Mouse (Mus musculus) heart, adult 9 months (tissue): ENCODE measurements at regions not wholly inside any gene's neighbourhood (a gene's known extent, or its start where the extent isn't known, plus 50 kb on each side); places are given as distances from the start of the nearest gene placed in this dataset.

Source experiments
- DNase-seq, 2 experiments: peaks; one replicate each; pipeline ENCODE4 v3.0.0; 2022; ENCODE audit warnings: low spot score in 2 of 2

- no peak for DNase-seq
These were observed 441.9 kb downstream of the Tox3 start for GRCm38 (mm10) chr8:89906200-89906599.

- no peak for DNase-seq
These were observed 442.6 kb downstream of the Tox3 start for GRCm38 (mm10) chr8:89905588-89905987.

DNA sequence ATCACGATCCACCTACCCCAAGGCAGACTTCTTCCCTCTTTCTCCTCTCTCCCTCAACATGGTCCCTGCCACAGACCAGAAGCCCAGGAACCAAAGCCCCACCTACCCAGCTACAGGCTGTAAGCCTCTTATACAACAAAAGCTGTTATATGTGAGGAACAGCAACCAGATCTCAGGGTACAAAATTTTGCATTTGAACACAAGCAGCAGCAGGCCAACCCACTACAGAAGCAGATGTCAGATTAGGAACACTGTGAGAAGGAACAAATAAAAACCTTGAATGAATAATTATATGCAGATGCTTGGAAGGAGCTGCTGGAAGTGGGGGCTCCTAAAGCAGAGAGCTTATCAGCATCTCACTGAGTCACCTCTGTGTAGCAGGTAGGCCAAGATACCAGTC, 444.8 kb downstream of the Tox3 start:
- DNase-seq, result no peak

DNA sequence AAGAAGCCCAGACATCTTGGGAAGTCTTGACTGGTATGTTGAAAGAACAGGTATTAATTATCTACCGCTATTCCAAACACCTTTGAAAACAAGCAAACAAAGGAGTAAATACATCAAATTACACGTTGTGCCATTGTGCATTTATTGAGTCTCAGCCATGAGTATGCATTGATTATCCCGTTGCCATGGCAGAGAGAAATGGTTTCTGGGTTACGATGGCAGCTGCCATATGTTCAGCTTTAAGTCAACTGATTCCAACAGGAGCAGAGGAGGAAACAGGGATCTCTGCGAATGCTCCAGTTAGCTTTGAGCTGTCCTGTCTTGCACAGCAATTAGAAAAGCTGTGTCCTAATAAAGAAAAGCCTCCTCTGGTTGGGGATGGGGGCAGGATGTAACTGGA, 475.4 kb downstream of the Tox3 start:
- DNase-seq, result no peak

DNA sequence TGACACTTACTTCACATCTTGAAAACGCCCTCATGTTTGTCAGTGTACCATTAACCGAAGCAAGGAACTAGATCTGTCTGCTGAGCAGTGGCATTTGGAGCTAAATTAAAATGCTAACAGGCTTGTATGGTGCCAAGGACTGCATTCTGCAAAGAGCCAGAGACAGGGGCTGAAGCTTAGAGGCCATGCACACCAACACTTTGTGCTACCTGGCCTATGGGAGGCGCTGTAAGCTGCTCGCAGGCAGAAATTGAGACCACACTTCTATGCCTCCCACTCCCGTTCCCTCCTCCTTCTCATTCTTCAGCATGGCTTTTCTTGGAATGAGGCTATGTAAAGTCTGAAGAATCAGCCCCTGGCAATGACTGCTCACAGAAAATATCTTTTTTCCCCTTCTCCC, 476.2 kb downstream of the Tox3 start:
- no peak for DNase-seq

GRCm38 (mm10) chr8:89859813-89860212, 488.3 kb downstream of the Tox3 start:
- DNase-seq, result no peak

- DNase-seq, result peak; percentile 3 to 21
These were observed 489.3 kb downstream of the Tox3 start for GRCm38 (mm10) chr8:89858706-89859385.

DNA sequence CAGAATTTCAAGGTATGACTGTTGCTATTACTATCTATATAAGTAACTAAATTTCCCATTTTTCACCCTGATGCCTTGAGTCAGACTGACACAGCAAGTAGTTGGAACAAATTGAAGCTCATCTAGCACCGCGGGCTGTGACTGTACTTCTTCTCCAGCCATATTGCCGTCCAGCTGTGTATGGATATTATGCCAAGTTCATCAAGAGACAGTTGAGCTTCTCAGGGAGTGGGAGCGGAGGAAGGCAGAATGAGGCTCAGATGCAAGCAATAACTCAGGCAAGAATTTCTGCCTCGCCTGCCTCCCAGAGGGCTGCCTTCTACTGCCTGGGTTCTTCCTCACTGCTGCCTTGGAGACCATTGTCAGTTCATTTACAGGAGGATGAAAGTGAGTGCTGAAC, 492.6 kb downstream of the Tox3 start:
- no peak for DNase-seq

DNA sequence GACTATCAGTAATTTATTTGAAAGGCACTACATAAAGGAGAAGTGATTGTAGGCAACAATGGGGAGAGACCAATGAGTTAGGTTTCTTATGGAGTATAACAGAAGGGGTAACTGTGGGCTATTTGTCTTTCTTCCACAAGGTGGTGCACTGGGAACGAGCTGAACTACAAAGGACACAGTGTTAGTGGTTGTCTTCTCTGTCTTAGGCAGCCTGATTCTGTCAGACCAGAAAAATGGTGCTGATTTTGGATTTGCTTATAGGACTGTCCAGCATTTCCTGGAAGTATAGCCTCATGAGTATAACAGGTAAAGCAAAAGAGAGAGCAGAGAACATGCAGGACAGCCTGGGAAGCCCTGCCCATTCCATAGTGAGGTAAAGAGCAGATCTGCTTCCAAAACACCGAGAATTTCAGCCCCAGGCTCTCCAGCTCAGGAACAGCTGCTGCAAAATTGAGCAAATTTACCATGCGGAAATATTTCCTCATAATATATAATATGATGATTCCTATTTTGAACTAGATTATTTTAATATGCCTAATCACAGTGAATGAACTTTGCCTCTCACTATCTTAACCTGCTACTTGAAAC, 497.8 kb downstream of the Tox3 start:
- peak; percentile 7 to 26 for DNase-seq

DNA sequence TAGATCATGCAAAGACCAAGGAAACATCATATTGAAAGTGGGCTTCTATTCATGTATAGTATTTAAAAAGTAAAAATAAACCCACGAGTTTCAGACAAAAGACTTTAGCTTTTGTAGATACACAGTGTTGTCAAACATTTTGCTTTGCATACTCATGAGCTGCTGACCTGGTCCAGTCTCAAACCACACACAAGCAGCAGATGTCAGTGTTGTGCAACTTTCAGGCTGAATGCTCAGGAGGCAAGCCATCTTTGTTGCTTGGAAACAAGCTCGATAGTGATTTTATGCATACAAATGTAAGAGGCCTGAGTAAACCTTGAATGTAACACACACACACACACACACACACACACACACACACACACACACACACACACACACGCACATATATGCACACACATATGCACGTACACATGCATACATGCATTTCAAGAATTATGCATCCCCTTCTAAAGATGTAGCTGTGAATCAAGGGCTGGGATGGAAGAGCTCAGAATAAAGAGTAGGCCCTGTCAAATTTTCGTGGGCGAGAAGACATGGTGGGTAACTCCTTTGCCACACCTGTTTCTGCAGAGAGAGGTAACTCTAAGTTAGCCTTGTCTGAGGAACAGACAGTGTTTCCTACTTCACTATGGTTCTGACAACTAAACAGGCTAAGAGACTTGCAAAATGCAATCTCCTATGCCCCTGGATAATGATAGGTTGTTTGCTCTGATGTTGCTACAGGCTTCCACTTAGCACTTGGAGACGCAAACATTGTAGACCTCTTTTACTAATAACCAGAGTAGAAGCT, 498.5 kb downstream of the Tox3 start:
- peak in 1 of 2 experiments; percentile 8 for DNase-seq

DNA sequence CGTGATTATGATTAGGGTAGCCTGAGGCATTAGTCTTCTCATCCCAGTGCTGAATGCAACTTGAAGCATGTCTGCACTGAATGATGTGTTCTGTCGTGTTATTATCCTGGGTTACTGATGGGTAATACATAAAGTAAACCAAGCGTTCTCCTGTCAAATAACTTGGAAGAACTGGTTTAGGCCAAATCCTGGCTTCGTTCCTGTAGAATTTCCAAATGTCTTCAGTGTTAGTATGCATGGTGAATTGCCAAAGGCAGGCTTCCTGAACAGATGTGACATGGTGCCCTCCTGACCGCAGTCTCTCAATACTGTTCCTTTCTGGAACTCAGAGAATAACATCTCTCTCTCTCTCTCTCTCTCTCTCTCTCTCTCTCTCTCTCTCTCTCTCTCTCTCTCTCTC, 509.6 kb downstream of the Tox3 start:
- DNase-seq, result no peak

DNA sequence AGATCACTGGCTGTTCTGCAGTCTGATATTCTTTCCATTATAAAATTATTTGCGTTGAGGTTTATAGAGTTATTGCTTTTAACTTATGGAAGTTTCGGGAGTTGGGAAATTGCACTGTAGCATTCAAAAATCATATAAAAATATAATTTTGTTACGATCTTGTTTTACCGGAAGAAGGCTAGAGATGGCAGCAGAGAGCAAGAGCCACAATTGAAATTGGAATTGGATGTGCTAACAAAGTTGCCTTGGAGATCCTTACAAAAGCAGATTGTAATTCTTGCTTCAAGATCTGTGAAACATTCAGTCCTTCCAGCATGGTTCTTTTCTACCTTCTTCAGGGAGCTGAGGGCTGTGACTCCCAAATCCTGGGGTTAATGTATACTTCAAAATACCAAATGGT, 514.4 kb downstream of the Tox3 start:
- DNase-seq, result no peak

GRCm38 (mm10) chr8:89824586-89824985, 523.6 kb downstream of the Tox3 start:
- DNase-seq, result no peak

- DNase-seq, result no peak
These were observed 524.5 kb downstream of the Tox3 start for GRCm38 (mm10) chr8:89823631-89824030.

- no peak for DNase-seq
These were observed 536.0 kb downstream of the Tox3 start for GRCm38 (mm10) chr8:89812036-89812711.

DNA sequence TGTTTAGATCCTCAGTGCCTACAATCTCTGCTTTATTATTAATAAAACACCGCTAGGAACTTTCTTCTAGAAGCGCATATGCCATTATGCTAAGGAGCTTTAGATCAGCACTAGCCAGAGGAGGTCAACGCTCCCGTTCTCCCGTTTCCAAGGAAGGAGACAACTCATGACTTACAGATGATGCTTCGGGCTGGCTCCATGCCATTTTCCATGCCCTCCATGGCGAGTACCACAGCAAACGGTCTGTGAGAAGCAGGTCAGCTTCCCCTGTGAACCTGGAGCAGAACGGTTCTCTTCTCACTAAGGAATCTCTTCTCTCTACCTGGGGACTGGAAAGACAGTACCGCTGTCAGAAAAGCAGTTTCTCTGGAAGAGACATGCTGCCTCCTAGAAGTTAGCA, 559.8 kb downstream of the Tox3 start:
- no peak for DNase-seq

- no peak for DNase-seq
These were observed 560.9 kb downstream of the Tox3 start for GRCm38 (mm10) chr8:89787050-89787905.

- DNase-seq, result peak; percentile 7 to 45
These were observed 563.1 kb downstream of the Tox3 start for GRCm38 (mm10) chr8:89785011-89785410.

GRCm38 (mm10) chr8:89783311-89783710, 564.8 kb downstream of the Tox3 start:
- DNase-seq, result no peak

- no peak for DNase-seq
These were observed 581.8 kb downstream of the Tox3 start for GRCm38 (mm10) chr8:89766387-89766786.

- no peak for DNase-seq
These were observed 588.6 kb downstream of the Tox3 start for GRCm38 (mm10) chr8:89759531-89759930.
